16 mouse cellular contexts compared by ENCODE assay signal in genomic region chr6:39936590-39936989, GRCm38 (mm10).
"Had no signal": no experiment of that assay in that cellular context is flagged by ENCODE, and none has a peak within 500 bp of the region (broad histone marks: within the 10 kb centered on the region; RNA-seq: fewer than 3 reads in every experiment).

No protein-coding gene starts in this region.

- H3K9me3 ChIP-seq: neural tube, embryonic 13.5 days; neural tube, embryonic 15.5 days; stomach, embryonic 15.5 days had no signal

- H3K4me3 ChIP-seq: neural tube, embryonic 13.5 days; neural tube, embryonic 15.5 days; stomach, embryonic 15.5 days had no signal

- H3K4me2 ChIP-seq: neural tube, embryonic 13.5 days; neural tube, embryonic 15.5 days; stomach, embryonic 15.5 days had no signal

- H3K27me3 ChIP-seq: neural tube, embryonic 13.5 days; neural tube, embryonic 15.5 days; stomach, embryonic 15.5 days had no signal

- H3K27ac ChIP-seq: neural tube, embryonic 13.5 days; neural tube, embryonic 15.5 days; stomach, embryonic 15.5 days; stomach, postnatal 0 days had no signal

- H3K9ac ChIP-seq: neural tube, embryonic 13.5 days; neural tube, embryonic 15.5 days; stomach, embryonic 15.5 days had no signal

- H3K4me1 ChIP-seq: neural tube, embryonic 13.5 days; neural tube, embryonic 15.5 days; stomach, embryonic 15.5 days had no signal

- H3K36me3 ChIP-seq: neural tube, embryonic 13.5 days; neural tube, embryonic 15.5 days; stomach, embryonic 15.5 days had no signal

- DNase-seq: retina, postnatal 1 day; right cerebral cortex, adult 18-20 months; right cerebral cortex, postnatal 14 days; right cerebral cortex, postnatal 25 days; right cerebral cortex, postnatal 4 days; spleen, adult 18-20 months; thymus, adult 18-20 months; thymus, adult 2 months; thymus, postnatal 14 days; thymus, postnatal 25 days; thymus, postnatal 36 days; thymus, postnatal 4 days had no signal
